Mouse (Mus musculus) ES-Bruce4 (cell line): Measurements from ENCODE around the gene Fgfr2.

ENCODE experiments used
- CTCF ChIP-seq: IDR thresholded peaks from one replicate; pipeline ENCODE4 v1.8.1; 2011; ENCODE audit warnings: low read depth, low read length
- POLR2A ChIP-seq: IDR thresholded peaks from one replicate; pipeline ENCODE4 v1.8.1; 2011; ENCODE audit warnings: low read length; ENCODE audit not compliant: insufficient read depth

DNA sequence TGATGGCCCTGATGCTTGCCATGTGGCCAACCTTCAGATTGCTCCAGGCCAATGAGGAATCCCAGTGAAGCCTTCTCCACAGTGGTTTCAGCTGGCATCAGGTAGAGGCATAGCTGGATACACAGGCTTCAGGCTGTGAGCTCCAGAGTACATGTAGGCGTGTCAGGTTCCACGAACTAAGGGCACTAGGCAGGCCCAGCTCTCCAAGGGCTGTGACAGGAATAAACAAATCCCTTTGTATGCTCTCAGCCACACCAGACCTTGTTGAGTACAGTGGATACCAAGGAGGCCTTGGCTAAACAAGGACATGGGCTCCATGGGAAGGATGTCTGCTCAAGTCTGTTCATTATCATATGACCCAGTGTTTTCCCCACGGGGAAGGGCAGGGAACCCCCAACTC, 421.7 kb downstream of the Fgfr2 start:
- TF ChIP-seq POLR2A = no peak
- TF ChIP-seq CTCF = no peak
